Mouse (Mus musculus): ENCODE results near the gene A3galt2. TPM values are rescaled to one million over a fixed set of nuclear protein-coding genes. Genes with fewer than 3 reads are reported as not detected.
A peak's percentile ranks its signal among the peaks of the same experiment; 100 is the strongest.

The A3galt2 gene
- polyA plus RNA-seq, 1 experiment from 2014 or later: 0.38 TPM

DNA sequence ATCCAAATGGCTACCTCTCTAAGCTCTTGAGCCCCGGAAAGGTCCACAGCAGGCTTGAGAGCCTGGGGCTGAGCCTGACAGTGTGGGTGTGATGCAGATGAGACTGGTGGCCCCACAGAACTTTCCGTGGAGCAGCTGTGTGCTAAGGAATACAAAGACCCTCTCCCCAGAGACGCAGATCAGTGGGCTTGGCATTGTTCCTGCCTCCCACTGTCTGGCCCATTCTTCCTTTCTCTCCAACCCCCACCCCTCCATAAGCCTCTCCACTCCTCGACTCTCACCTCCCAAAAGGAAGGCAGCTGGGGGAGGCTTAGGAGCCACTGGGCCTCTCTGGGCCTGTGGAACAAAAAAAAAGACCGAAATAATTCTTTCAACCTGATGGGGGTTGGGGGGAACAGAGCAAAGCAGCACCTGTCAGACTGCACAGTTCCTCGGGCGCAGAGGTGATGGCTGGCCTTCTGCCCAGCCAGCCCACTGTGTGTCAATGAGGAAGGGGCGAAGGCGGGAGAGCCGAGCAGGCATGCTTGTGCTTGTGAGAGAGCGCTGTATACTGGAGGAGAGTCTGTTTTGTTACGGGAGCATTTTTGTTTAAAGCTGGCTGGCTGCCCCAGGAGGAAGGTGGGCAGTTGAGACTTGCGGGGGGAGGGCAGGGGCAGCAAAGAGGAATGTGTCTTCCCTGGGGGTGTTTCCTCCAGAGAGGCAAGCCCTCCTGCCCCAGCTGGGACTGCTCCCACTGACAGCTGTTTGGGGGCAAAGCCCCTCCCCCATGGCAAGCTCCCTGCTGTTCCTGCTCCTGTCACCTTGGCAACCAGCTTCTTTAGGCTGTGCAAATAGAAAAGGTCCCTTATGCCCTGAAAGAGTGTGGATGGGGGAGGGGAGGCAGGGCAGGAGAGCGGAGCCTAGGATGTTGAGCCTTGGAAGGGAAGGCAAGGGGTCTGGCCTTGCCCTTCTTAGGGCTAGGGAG lies 39.6 kb upstream of the A3galt2 start:
- Histone ChIP-seq H3K9ac (peak overlapping the region; percentile 49), H3K9me3 (no peaks in the 10 kb centered on the region), H3K27ac (peak overlapping the region; percentile 91), H3K4me3 (no peak overlapping the region), H3K27me3 (no peaks in the 10 kb centered on the region), H3K4me1 (peaks cover 62% of the 10 kb centered on the region), H3K36me3 (0 out of 2 replicates have a peak, but pooled peaks cover 2% of the 10 kb centered on the region), H3K4me2 (peak overlapping the region; percentile 49)
- peak; percentile 75 for ATAC-seq (ENCODE audit: insufficient number of reproducible peaks, insufficient read depth, low FRiP score, low TSS enrichment, low read depth)
- 8% methylated on average over 14 of the region's 14 CpGs for WGBS

DNA sequence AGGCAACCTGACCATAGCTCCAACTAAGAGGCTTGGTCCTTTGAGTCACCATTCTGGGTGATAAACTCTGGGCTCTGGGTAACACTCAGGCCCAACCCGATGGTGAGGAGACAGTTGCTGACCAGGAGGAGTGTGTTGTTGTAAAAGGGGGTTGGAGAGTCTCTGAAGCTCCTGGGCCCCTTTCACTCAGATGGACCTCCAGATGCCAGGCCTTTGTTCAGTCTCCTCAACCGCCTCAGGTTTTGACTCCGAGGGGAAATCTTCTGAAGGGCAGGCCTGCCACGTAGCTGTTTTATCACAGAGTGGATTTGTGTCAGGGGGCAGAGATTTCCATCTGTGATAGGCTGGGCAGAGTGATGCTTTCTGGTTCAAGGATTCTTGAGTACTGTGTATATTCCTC lies 38.9 kb upstream of the A3galt2 start:
- 7% methylated on average over 4 of the region's 4 CpGs for WGBS
- Histone ChIP-seq H3K27ac (peak overlapping the region; percentile 91), H3K9ac (peak overlapping the region; percentile 49; the same call in 1 of the 2 replicates), H3K4me1 (peaks cover 62% of the 10 kb centered on the region), H3K36me3 (0 out of 2 replicates have a peak, but pooled peaks cover 2% of the 10 kb centered on the region), H3K9me3 (no peaks in the 10 kb centered on the region), H3K4me2 (peak overlapping the region; percentile 49), H3K27me3 (no peaks in the 10 kb centered on the region), H3K4me3 (no peak overlapping the region)
- ATAC-seq (ENCODE audit: insufficient number of reproducible peaks, insufficient read depth, low FRiP score, low TSS enrichment, low read depth): no peak

DNA sequence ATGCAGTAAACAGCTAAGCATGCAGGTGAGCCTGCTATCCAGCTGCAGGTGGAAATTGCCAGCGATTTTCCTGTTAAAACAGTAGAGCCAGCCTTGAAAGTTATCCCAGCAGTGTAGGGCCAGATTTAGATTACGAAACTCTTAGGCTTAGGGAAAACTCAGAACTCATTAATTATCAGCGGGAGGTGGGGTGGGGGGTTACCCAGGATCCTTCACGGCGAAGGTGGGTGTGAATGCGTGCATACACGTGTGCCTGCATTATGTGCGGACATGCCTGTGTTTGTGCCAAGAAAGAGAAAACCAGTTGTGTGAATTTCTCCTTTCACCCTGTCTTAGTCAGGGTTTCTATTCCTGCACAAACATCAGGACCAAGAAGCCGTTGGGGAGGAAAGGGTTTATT lies 38.4 kb upstream of the A3galt2 start:
- Histone ChIP-seq H3K4me2 (no peak overlapping the region), H3K4me1 (peaks cover 63% of the 10 kb centered on the region), H3K36me3 (0 out of 2 replicates have a peak, but pooled peaks cover 2% of the 10 kb centered on the region), H3K4me3 (no peak overlapping the region), H3K27me3 (no peaks in the 10 kb centered on the region), H3K27ac (peak overlapping the region; percentile 91), H3K9ac (no peak overlapping the region), H3K9me3 (no peaks in the 10 kb centered on the region)
- WGBS: 44% methylated on average over 9 of the region's 9 CpGs
- no peak for ATAC-seq (ENCODE audit: insufficient number of reproducible peaks, insufficient read depth, low FRiP score, low TSS enrichment, low read depth)

- H3K36me3 ChIP-seq: 0 out of 2 replicates have a peak, but pooled peaks cover 2% of the 10 kb centered on the region
- no peak for ATAC-seq (ENCODE audit: insufficient number of reproducible peaks, insufficient read depth, low FRiP score, low TSS enrichment, low read depth)
- H3K27ac ChIP-seq: no peak overlapping the region
- H3K4me2 ChIP-seq: no peak overlapping the region
- peaks cover 43% of the 10 kb centered on the region for H3K4me1 ChIP-seq
- no peaks in the 10 kb centered on the region for H3K9me3 ChIP-seq
- H3K27me3 ChIP-seq: no peaks in the 10 kb centered on the region
- no peak overlapping the region for H3K9ac ChIP-seq
- no peak overlapping the region for H3K4me3 ChIP-seq
- WGBS: 32% methylated on average over 5 of the region's 5 CpGs
Observed at GRCm38 (mm10) chr4:128720110-128720509, 35.1 kb upstream of the A3galt2 start.

DNA sequence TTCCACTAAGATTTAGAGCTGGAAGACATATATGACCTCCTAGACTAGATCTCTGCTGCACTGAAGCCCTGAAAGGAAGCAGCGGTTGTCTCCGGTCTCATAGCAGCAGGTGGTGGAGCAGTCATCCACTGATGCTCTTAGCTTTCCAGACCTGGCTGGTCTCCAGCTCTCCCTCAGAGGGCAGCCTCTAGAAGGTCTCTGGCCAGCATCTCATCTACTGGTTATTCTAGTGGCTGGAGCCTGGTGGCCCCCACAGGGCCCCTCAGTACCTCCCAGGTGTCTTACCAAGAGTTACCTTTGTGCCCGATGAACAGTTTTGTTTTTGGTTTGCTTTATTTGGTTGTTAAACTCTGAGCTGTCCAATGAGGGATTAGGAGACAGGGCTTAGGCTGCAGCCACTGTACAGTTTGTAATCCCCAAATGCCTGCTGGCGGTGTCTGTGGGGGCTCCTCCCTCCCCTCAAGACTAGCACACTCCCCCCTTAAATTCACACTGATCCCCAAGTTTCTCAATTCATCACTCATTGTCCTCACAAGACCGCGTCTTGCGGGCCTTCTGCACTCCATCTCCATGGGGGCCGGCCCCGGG lies 34.0 kb upstream of the A3galt2 start:
- whole genome bisulfite sequencing: 62% methylated on average over 9 of the region's 9 CpGs
- H3K27ac ChIP-seq: no peak overlapping the region
- H3K27me3 ChIP-seq: no peaks in the 10 kb centered on the region
- H3K4me3 ChIP-seq: no peak overlapping the region
- H3K9me3 ChIP-seq: no peaks in the 10 kb centered on the region
- H3K36me3 ChIP-seq: 0 out of 2 replicates have a peak, but pooled peaks cover 2% of the 10 kb centered on the region
- 0 out of 2 replicates have a peak overlapping the region, but pooled peaks have one; percentile 6 for H3K9ac ChIP-seq
- H3K4me2 ChIP-seq: no peak overlapping the region
- no peak for ATAC-seq (ENCODE audit: insufficient number of reproducible peaks, insufficient read depth, low FRiP score, low TSS enrichment, low read depth)
- H3K4me1 ChIP-seq: peaks cover 33% of the 10 kb centered on the region

DNA sequence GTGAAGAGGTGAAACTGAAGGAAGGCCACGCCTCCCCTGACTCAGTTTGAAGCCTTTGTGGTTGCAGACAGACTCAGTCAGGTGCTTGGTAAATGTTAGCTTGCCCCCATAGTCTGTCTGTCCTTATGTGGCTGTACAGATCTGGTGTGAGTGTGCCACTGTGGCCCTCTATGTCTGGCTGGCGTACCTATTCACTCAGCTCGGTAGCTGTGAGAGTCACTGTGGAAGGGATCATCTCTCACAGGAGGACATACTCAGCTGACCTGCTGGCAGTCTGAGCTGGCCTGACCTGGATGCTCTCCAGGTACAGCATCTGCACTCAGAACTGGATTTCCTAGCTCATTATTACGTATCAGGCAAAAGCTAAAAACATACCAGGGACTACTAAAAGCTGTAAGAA lies 33.4 kb upstream of the A3galt2 start:
- no peak overlapping the region for H3K4me2 ChIP-seq
- H3K27ac ChIP-seq: no peak overlapping the region
- H3K9me3 ChIP-seq: no peaks in the 10 kb centered on the region
- 64% methylated on average over 4 of the region's 4 CpGs for WGBS
- no peak for ATAC-seq (ENCODE audit: insufficient number of reproducible peaks, insufficient read depth, low FRiP score, low TSS enrichment, low read depth)
- no peak overlapping the region for H3K9ac ChIP-seq
- no peak overlapping the region for H3K4me3 ChIP-seq
- H3K36me3 ChIP-seq: 0 out of 2 replicates have a peak, but pooled peaks cover 2% of the 10 kb centered on the region
- no peaks in the 10 kb centered on the region for H3K27me3 ChIP-seq
- peaks cover 28% of the 10 kb centered on the region for H3K4me1 ChIP-seq

- Histone ChIP-seq H3K36me3 (0 out of 2 replicates have a peak, but pooled peaks cover 1% of the 10 kb centered on the region), H3K4me2 (no peak overlapping the region), H3K27me3 (no peaks in the 10 kb centered on the region), H3K4me3 (no peak overlapping the region), H3K27ac (no peak overlapping the region), H3K9me3 (no peaks in the 10 kb centered on the region), H3K4me1 (peaks cover 24% of the 10 kb centered on the region), H3K9ac (no peak overlapping the region)
- no peak for ATAC-seq (ENCODE audit: insufficient number of reproducible peaks, insufficient read depth, low FRiP score, low TSS enrichment, low read depth)
- WGBS: 80% methylated on average over 8 of the region's 8 CpGs
Observed at GRCm38 (mm10) chr4:128722932-128723331, 32.2 kb upstream of the A3galt2 start.

DNA sequence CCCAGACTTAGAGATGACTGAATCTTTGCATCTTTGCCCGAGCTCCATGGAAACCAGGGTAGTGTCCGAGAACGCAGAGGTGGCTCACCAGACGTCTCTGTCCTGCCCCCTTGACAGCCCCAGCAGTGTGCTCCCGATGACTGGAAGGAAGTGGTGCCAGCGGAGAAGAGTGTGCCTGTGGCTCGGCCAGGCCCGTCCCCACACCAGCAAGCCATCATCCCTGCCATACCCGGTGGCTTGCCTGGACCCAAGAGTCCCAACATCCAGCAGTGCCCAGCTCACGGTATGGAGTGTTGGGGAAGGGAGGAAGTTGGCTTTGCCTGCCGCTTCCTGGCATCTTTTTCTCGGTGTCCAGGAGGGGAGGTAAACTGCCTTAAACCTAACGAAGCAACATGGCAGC lies 31.7 kb upstream of the A3galt2 start:
- Histone ChIP-seq H3K36me3 (no peaks in the 10 kb centered on the region), H3K27me3 (no peaks in the 10 kb centered on the region), H3K27ac (no peak overlapping the region), H3K9me3 (no peaks in the 10 kb centered on the region), H3K4me1 (peaks cover 27% of the 10 kb centered on the region), H3K4me2 (no peak overlapping the region), H3K9ac (no peak overlapping the region), H3K4me3 (no peak overlapping the region)
- WGBS: 81% methylated on average over 13 of the region's 13 CpGs
- no peak for ATAC-seq (ENCODE audit: insufficient number of reproducible peaks, insufficient read depth, low FRiP score, low TSS enrichment, low read depth)

DNA sequence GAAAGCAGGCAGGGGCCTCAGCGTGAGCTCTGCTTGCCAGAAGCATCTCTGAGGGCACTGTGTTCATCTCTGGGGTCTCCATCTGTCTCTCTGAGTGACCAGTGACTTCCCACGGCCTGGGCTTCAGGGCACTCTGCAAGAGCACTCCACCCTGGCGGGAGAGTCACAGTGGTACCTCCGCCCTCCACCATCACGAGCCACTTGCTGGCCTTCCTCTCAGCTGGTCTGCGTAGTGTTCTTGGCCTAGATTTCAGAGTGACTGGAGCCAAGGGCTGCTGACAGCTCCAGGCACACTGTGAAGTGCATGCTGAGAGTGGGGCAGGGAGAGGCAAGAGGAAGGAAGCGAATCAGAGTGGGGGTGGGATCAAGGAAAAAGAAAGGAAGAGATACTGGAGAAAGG lies 31.1 kb upstream of the A3galt2 start:
- Histone ChIP-seq H3K9ac (no peak overlapping the region), H3K27ac (no peak overlapping the region), H3K27me3 (no peaks in the 10 kb centered on the region), H3K36me3 (no peaks in the 10 kb centered on the region), H3K4me3 (no peak overlapping the region), H3K4me2 (no peak overlapping the region), H3K4me1 (peaks cover 33% of the 10 kb centered on the region), H3K9me3 (no peaks in the 10 kb centered on the region)
- ATAC-seq (ENCODE audit: insufficient number of reproducible peaks, insufficient read depth, low FRiP score, low TSS enrichment, low read depth): no peak
- 65% methylated on average over 7 of the region's 7 CpGs for WGBS

GRCm38 (mm10) chr4:128727019-128727720 lies 28.0 kb upstream of the A3galt2 start:
- Histone ChIP-seq H3K4me1 (peaks cover 41% of the 10 kb centered on the region), H3K4me2 (peak overlapping the region; percentile 94), H3K4me3 (peak overlapping the region; percentile 99), H3K27me3 (no peaks in the 10 kb centered on the region), H3K36me3 (peaks cover 8% of the 10 kb centered on the region), H3K9me3 (no peaks in the 10 kb centered on the region), H3K9ac (peak overlapping the region; percentile 100), H3K27ac (peak overlapping the region; percentile 94)
- ATAC-seq (ENCODE audit: insufficient number of reproducible peaks, insufficient read depth, low FRiP score, low TSS enrichment, low read depth): peak; percentile 89
- 2% methylated on average over 44 of the region's 68 CpGs for whole genome bisulfite sequencing

DNA sequence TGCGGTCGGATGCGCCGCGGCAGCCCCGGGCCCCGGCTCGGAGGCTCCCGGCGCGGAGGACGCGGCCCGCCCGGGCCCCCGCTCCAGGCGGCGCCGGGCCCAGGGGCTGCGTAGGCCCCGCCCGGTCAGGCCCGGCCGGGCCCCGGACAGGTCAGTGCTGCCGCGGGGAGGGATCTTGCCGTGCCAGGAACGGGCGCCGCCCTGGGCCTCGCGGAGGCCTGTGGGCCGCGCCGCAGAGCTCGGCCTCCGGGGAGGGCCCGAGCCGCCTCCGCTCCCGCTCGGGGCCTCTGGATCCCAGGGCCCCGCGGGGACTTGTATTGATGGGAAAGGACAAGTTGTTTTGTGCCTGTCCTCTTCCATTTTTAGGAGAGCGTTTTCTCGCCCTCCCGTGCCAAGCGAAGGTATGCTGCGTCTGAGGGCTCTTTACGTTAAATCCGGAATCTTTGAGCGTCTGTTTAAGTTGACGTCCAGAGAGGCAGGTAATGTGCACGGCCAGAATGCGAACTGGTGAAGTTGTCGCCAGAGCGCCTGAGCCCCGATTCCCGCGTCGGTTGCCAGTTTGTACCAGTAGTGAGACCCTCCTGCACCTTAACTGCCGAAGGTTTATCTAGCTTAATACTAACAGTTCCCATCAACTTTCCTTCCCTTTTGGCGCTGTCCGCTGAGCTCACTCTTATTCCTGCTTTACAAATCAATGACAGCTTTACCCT lies 27.3 kb upstream of the A3galt2 start:
- H3K36me3 ChIP-seq: peaks cover 8% of the 10 kb centered on the region
- H3K9ac ChIP-seq: peak overlapping the region; percentile 100
- peak overlapping the region; percentile 94 for H3K27ac ChIP-seq
- H3K4me2 ChIP-seq: peak overlapping the region; percentile 94
- H3K27me3 ChIP-seq: no peaks in the 10 kb centered on the region
- under 1% methylated on average over 60 of the region's 65 CpGs for WGBS
- ATAC-seq (ENCODE audit: insufficient number of reproducible peaks, insufficient read depth, low FRiP score, low TSS enrichment, low read depth): peak; percentile 52
- H3K9me3 ChIP-seq: no peaks in the 10 kb centered on the region
- peak overlapping the region; percentile 99 for H3K4me3 ChIP-seq
- H3K4me1 ChIP-seq: peaks cover 47% of the 10 kb centered on the region

All from embryonic facial prominence, embryonic 13.5 days (tissue).